Mouse (Mus musculus) erythroblast, embryonic 14.5 days (primary cell): ENCODE results near the gene BC005537. TPM values are rescaled to one million over a fixed set of nuclear protein-coding genes. Genes with fewer than 3 reads are reported as not detected.

Source experiments
- H3K27me3 ChIP-seq: 2 replicates; pipeline ENCODE4 v1.6.1; 2012; ENCODE audit warnings: inconsistent platforms; ENCODE audit not compliant: control insufficient read depth
- H3K36me3 ChIP-seq: 2 replicates; pipeline ENCODE4 v1.6.1; 2012; ENCODE audit warnings: mild to moderate bottlenecking, inconsistent platforms; ENCODE audit not compliant: control insufficient read depth
- H3K4me1 ChIP-seq: 2 replicates; pipeline ENCODE4 v1.6.1; 2012; ENCODE audit warnings: inconsistent platforms; ENCODE audit not compliant: control insufficient read depth
- H3K4me3 ChIP-seq: replicated peaks from 2 replicates; pipeline ENCODE3; 2012; ENCODE audit warnings: moderate library complexity, mild to moderate bottlenecking, inconsistent platforms
- H3K9me3 ChIP-seq: 2 replicates; pipeline ENCODE4 v1.6.1; 2012; ENCODE audit warnings: low read length, inconsistent platforms, mixed read lengths; ENCODE audit not compliant: control insufficient read depth
- GATA1 ChIP-seq: IDR thresholded peaks from 2 replicates; pipeline ENCODE4 v1.6.1; 2012; ENCODE audit warnings: low read length, inconsistent platforms, mixed read lengths
- TAL1 ChIP-seq: IDR thresholded peaks from 3 replicates; pipeline ENCODE4 v1.6.1; 2012; ENCODE audit warnings: low read length, inconsistent platforms, mixed read lengths
- polyA plus RNA-seq: library from polyadenylated mRNA; stranded (reverse); fragments of >175 nt; gene quantifications from 2 replicates; pipeline ENCODE4 v1.2.3, GENCODE M21; 2012

Gene BC005537
- polyA plus RNA-seq, 1 experiment: 6.0 TPM

DNA sequence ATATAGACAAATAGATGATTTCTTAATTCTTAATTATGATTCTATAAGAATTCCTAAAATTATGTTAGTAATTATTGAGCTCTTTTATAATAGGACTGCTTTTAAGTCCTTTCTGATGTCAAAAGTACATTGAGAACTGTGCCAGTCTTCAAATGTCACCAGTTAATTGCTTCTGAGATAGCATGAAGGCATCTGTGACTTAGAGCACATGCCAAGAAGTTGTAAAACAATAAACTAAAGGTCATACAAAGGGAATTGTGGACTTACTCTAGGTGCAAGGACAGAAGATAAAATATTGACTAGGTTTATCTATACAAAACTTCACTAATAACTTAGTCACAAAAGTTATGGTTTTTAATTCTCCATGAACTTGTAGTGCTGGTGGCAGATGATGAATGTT lies 57.7 kb downstream of the BC005537 start:
- Histone ChIP-seq H3K36me3 (no peaks in the 10 kb centered on the region), H3K4me1 (peaks cover 2% of the 10 kb centered on the region), H3K9me3 (no peaks in the 10 kb centered on the region), H3K4me3 (no peak overlapping the region), H3K27me3 (peaks cover 2% of the 10 kb centered on the region; the same call in 1 of the 2 replicates)
- TF ChIP-seq GATA1: no peak
- no peak for TF ChIP-seq TAL1

DNA sequence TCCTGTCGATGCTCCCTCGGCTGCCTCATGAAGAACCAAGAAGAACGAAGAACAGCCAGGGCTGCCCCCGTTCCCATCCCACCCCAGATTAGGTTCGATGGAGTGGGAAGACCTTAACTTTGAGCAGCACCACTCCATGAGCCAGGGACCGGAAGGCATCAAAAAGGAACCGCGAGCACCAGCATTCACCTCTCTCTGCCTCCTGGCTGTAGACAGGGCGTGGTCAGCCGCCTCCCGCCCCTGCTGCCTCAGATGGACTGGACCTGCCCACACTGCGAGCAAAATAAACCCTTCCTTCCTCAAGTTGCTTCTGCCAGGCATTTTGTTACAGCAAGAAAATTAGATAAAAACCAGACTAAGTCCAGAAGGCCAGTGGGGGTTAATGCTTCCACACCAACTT lies 59.6 kb downstream of the BC005537 start:
- Histone ChIP-seq H3K9me3 (no peaks in the 10 kb centered on the region), H3K4me1 (peaks cover 2% of the 10 kb centered on the region), H3K4me3 (no peak overlapping the region), H3K27me3 (0 out of 2 replicates have a peak, but pooled peaks cover 2% of the 10 kb centered on the region), H3K36me3 (no peaks in the 10 kb centered on the region)
- TF ChIP-seq GATA1: no peak
- no peak for TF ChIP-seq TAL1

DNA sequence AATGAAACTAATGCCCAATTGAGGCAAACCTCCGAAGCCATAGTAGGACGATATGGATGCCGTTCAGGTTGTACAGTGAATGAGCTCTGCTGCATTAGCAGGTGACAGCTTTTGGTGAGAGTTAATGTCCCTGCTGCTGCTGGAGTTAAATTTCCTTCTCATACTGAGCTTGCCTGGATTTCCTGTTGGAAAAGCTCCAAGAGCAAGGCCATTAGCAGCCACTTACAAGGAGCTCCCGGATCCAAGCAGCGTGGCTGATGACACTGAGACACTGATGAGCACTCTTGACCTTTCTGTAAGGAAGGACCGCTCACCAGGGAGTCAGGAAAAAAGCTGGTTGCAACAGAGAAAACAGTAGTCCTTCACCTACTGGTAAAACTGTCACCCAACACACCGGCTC lies 60.6 kb downstream of the BC005537 start:
- peaks cover 5% of the 10 kb centered on the region for H3K4me1 ChIP-seq
- H3K27me3 ChIP-seq: 0 out of 2 replicates have a peak, but pooled peaks cover 2% of the 10 kb centered on the region
- no peak overlapping the region for H3K4me3 ChIP-seq
- H3K9me3 ChIP-seq: no peaks in the 10 kb centered on the region
- TF ChIP-seq GATA1 (no peak), TAL1 (no peak)
- no peaks in the 10 kb centered on the region for H3K36me3 ChIP-seq

DNA sequence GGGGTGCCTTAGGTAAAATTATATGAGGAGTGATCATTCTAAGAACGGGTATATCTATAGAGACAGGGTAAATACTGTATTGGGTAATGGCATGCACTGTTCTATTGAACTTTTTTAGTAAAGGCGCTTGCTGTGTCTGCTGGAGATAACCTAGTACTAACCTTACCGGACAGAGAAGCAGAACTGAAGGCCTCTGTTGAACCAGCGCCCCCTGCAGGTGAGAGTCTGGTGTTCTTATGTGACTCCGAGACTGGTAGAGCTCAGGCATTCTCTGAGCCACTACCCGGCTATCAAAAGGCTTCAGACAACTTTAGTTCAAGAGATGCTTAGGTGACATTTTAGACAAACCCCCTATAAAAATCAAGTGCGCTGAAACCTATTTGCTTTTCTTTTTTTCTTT lies 61.1 kb downstream of the BC005537 start:
- TF ChIP-seq GATA1 (no peak), TAL1 (no peak)
- Histone ChIP-seq H3K36me3 (no peaks in the 10 kb centered on the region), H3K4me3 (no peak overlapping the region), H3K27me3 (0 out of 2 replicates have a peak, but pooled peaks cover 2% of the 10 kb centered on the region), H3K9me3 (no peaks in the 10 kb centered on the region), H3K4me1 (peaks cover 5% of the 10 kb centered on the region)

Other genes with a start within 250 kb of the BC005537 start
- 0.03 TPM in 2 replicates for gene Ripor2, start 219.5 kb upstream of the BC005537 start, polyA plus RNA-seq
- not detected in 2 replicates for gene Armh2, start 60.4 kb upstream of the BC005537 start, polyA plus RNA-seq
- 1.7 and 1.8 TPM in 2 replicates for gene Gmnn, start 39.7 kb upstream of the BC005537 start, polyA plus RNA-seq
- gene Acot13, start 29.9 kb downstream of the BC005537 start, polyA plus RNA-seq: 3.5 and 5.2 TPM in 2 replicates
- 2.3 and 3.1 TPM in 2 replicates for gene Tdp2, start 30.0 kb downstream of the BC005537 start, polyA plus RNA-seq
- not detected in 2 replicates for gene D130043K22Rik, start 43.5 kb downstream of the BC005537 start, polyA plus RNA-seq
- 0.01 TPM in 1 of 2 replicates, not detected in the other for gene Aldh5a1, start 136.0 kb downstream of the BC005537 start, polyA plus RNA-seq
- gene Gpld1, start 141.5 kb downstream of the BC005537 start, polyA plus RNA-seq: not detected in 2 replicates
- 0.36 and 0.61 TPM in 2 replicates for gene Mrs2, start 218.7 kb downstream of the BC005537 start, polyA plus RNA-seq